Mouse (Mus musculus): ENCODE results near the gene Itgad.
A peak's percentile ranks its signal among the peaks of the same experiment; 100 is the strongest.

Gene Itgad

DNA sequence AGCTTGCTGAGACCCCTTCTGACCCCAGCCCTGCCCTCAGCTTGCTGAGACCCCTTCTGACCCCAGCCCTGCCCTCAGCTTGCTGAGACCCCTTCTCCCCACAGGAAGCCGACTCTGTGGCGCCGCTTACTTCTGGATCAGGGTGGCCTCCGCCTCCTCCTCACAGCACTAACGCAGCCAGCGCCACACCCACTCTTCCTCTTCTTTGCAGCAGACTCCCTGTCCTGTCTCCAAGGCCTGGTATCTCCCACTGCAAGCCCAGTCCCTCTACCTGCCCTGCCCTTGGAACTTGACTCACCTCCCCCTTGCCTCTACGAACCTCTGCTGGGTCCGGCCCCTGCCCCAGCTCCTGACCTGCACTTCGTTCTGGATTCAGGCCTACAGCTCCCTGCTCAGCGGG is 89.7 kb downstream of the Itgad start:
- DNase-seq (ENCODE audit: low read depth, low spot score), result no peak

DNA sequence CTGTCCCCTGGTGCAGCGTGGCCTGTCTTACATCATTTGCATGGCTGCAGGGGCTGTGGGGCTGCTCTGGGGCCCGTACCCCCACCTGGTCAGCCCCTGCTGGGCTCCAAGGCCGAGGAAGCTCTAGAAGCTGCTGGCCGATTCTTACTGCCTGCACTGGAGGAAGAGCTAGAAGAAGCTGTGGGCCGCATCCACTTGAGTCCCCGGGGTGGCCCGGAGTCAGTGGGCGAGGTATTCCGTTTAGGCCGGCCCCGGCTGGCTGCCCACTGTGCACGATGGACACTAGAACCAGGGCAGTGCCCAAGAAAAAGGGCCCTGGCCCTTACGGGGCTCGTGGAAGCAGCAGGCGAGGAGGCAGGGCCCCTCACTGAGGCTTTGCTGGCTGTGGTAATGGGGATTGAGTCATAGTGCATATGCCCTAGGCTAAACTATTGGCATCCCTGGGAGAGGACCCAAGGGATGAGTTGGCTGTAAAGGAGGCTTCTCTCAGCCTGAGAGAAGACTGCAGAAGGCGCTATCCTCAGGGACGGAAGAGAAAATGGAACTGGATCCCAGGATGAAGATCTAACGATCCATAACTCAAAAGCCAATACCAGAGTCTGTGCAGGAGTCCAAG is 90.3 kb downstream of the Itgad start:
- DNase-seq (ENCODE audit: low read depth, low spot score), result no peak

DNA sequence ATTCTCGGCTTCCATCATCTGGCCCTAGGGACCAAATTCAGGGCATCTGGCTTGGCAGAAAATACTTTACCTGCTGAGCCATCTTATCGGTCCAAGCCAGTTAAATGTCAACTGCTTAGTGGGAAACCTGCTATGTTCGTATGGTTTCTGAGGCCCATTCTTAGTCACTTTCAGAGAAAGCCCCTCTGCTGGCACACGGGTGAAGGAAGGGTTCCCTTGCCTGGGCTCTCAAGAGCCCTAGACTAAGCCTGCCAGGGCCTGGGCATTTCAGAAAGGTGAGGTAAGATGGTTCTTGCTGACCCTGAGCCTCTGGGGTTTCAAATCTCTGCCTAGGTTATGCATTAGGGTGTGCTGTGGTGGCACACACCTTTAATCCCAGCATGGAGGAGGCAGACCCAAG is 91.4 kb downstream of the Itgad start:
- DNase-seq (ENCODE audit: low read depth, low spot score), result no peak

DNA sequence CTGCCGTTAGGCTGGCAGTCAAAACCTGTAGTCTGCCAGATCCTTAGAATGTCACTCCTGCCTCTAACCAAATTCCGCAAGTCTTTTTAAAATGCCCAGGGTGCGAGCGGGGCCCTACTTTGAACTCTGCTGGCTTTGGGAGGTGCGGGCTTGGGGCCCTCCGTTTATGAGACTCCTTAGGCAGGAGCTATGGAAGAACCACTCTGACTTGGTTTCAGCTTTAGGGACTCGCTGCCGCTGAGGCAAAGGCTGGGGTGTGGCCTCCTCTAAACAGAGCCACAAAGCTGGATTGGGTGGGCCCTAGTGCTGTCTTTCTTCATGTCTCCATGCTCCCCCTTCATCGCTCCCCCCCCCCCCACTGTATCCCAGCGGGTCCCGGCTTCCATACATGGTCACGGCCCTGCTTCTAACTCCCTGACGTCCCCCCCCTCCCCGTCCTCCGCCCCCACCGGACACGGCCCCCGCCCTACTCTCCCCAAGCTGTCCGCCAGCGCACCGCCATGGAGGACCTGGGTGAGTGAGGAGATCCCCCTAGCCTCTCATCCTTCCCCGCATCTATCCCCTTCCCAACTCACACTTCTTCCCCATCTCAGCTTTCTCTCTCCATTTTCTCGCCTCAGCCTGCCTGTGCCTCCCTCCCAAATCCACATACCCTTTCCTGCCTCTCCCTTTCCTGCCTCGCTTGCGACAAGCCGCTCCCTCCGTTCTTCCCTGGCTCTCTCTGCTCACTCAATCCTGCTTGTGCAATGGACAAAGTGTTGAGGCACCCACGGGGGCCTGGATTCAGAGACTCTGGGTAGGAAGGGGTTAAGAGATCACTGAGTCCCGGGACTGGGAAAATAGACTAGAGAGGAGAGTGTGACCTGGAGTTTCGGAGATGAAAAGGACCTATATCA is 92.6 kb downstream of the Itgad start, which contains the start of gene Tgfb1i1:
TSS of gene Tgfb1i1 (plus strand) at position 317 of the 896 bp plus-strand sequence.
- peak; percentile 41 for DNase-seq (ENCODE audit: low read depth, low spot score)

DNA sequence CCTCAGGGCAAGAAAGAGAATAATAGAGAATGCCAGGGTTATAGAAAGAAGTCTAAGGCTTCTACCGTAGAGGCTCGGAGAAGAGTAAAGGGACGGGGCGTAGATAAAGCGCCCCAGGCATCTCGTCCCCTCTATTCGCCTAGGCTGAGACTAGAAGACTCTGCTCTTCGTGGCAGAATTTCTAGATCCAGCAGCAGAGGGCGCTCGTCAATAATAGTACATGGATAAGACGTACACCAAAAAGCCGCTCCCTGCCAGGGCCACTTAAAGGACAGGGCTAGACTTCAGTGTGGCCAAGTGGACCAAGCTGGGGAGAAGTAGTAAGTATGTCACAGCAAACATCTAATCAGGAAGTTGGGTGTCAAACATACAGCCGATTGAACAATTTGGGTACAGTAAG is 93.3 kb downstream of the Itgad start:
- peak; percentile 89 for DNase-seq (ENCODE audit: low read depth, low spot score)

DNA sequence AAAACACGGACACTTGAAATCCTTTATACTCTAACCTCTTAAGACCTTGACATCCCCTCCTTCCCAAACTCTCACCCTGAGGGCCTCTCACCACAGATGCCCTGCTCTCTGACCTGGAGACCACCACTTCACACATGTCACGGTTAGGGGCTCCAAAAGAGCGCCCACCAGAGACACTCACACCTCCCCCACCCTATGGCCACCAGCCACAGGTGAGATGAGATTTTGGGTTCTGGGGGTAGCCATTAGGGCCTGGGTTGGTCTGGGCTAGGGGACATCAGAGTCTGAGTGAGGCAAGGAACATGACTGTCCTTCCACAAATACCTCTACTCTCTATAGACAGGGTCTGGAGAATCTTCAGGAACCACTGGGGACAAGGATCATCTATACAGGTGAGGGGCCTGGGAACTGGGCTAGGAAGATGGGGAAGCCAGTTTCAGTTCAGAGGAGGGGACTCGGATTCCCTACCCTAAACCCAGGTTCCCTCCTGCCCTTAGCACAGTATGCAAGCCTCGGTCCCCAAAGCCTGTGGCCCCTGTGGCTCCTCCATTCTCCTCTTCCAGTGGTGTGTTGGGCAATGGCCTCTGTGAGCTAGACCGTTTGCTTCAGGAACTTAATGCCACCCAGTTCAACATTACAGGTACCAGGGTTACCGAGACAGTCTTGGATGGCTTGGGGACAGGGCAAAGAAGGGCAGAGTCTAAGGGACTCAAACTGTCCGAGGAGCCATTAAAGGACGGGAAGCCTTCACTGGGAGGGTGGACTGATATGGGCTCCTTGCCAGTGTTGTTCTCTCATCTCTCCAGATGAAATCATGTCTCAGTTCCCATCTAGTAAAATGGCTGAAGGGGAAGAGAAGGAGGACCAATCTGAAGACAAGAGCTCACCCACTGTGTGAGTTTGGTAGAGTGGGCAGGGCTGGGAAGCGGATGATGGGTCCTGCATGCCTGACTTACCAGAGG is 94.2 kb downstream of the Itgad start:
- no peak for DNase-seq (ENCODE audit: low read depth, low spot score)

DNA sequence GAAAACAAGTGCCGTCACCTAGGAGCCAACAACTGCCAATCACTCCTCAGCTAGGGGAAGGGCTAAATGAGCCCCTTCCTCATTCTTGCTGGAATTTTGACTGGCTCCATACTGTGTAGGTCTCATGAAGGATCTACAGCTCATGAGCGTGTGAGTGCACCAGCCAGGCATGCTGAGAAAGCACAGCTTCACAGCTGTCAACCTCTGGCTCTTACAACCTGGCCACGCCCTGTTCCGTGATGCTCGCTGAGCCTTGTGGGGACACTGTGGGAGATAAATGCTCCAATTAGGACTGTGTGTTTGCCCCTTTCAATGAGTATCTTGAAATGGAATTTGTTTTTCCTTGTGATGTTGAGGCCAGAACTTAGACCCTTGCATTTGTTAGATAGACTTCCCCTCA is 95.8 kb downstream of the Itgad start:
- DNase-seq (ENCODE audit: low read depth, low spot score), result no peak

DNA sequence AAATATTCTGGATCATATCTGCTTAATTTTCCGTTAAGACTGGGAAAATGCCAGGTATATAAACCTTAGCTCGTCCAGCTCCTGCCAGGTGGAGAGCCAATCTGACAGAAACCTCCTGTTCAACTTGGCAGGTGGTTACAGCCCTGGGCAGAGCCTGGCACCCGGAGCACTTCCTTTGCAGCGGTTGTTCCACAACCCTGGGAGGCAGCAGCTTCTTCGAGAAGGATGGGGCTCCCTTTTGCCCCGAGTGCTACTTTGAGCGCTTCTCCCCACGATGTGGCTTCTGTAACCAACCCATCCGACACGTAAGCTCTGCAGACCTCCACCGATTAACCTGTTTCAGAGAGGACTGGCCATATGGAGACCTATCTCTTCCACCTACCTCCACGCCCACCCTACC is 97.8 kb downstream of the Itgad start:
- no peak for DNase-seq (ENCODE audit: low read depth, low spot score)

DNA sequence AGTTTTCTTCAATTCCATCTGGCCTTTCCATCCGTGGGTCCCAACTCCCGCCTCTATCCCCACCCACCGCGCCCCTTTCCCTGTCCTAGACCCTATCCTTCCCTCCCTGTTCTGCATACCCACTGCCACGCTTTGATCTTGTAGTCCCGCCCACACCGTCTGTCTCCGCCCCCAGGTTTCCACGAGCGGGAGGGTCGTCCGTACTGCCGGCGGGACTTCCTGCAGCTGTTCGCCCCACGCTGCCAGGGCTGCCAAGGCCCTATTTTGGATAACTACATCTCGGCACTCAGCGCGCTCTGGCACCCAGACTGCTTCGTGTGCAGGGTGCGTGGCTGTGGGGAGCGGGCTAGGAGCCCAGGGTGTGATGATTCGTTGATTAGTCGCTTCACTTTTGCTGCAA is 98.4 kb downstream of the Itgad start:
- DNase-seq (ENCODE audit: low read depth, low spot score), result peak; percentile 62

DNA sequence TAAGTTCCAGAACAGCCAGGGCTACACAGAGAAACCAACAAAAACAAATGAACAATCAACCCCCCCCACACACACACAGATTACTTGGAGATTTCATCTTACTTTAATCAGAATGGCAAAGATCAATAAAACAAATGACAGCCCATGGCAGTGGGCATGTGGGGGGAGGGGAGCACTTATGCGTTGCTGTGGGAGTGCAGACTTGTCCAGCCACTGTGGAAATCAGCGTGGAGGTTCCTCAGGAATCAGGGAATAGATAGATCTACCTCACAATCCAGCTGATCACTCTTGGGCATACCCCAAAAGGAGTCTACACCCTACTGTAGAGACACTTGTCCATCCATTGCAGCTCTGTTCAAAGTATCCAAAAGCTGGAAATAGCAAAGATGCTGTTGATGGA is 100.8 kb downstream of the Itgad start:
- no peak for DNase-seq (ENCODE audit: low read depth, low spot score)

DNA sequence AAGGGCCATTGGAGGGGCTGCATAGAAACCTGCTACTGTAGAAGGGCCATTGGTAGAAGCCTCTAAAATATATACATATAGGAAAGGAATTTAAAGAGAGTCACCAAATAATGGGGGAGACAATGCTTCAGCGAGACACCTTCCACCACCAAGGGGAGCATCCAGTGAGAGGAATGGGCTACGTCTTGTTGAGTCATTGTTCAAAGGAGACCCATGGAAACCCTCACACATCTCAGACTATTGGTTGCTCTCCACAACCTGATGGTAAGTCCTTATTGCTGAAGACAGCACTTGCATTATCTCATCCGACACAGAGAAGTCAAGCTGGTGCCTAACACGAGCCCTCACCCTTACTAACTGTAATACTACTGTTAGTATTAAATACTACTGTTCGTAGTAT is 101.6 kb downstream of the Itgad start:
- DNase-seq (ENCODE audit: low read depth, low spot score), result no peak

DNA sequence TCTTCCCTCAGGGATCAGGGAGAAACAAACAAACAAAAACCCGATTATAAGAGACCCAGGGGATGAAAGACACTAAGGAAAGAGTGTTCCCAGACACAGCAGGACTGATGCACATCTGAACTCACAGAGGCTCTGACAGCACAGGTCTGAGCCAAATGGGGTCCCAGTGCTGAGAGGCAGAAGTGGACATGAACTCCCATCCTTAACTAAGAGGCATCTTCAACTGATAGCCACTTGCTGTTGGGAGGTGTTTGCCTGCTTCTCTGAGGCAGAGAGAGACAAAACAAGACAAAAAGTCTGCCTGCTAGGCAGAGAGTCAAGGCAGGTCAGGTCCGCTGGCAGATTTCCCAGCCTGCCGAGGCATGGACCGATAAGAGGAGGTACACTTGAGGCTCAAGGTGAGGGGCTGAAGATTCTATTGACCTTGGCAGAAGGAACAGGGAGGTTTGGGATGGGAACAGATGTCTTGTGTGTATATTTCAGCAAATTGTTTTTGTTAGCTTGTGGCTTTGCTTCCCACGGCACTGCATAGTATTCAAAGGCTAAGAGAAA is 102.7 kb downstream of the Itgad start:
- DNase-seq (ENCODE audit: low read depth, low spot score), result no peak

DNA sequence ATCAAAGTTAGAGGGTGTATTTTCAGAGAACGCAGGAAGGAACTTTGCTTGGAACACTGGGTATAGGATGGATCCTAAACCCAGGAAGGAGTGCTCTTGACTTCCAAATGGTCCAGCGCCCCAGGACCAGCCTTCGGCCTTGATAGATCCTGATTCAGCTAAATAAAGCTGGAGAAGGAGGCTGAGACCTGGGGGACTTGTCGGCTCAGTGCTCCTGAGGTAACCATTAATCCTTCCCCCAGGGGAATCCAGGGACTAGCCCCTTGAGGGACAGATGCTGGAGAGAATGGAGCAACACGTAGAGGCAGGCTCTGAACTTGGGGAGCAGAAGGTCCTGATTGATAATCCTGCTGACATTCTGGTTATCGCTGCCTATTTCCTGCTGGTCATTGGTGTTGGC is 111.2 kb downstream of the Itgad start, which contains the start of gene Slc5a2:
TSS of gene Slc5a2 (plus strand) at position 247 of the 400 bp plus-strand sequence.
- DNase-seq (ENCODE audit: low read depth, low spot score), result no peak

DNA sequence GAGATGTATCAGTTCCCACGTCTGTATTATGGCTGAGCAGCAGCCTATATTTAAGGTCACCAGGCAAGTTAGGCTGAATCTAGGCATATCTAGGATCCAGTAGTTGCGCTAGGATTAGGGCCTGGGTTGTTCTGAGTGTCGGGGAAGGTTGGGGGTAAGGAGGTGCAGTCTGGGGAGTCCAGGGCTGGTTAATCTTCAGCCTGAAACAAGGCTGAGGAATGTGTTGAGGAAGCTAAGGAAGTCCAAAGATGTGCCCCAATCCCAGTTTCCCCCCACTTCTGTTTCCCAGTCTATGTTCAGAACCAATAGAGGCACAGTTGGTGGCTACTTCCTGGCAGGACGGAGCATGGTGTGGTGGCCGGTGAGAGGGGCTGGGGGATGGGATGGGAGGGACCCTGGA is 111.9 kb downstream of the Itgad start:
- DNase-seq (ENCODE audit: low read depth, low spot score), result no peak

DNA sequence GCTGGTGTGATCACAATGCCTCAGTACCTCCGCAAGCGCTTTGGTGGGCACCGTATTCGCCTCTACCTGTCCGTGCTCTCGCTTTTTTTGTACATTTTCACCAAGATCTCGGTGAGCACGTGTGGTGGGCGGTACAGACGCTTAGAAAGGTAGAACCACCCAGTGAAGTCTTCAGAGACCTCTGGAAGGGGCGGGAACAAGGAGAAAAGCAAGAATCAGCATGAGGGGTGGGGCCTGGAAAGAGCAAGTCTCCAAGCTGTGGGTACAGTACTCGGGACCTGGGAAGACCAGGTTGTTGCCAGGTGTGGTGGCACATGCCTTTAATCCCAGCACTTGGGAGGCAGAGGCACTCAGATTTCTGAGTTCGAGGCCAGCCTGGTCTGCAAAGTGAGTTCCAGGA is 113.2 kb downstream of the Itgad start:
- no peak for DNase-seq (ENCODE audit: low read depth, low spot score)

DNA sequence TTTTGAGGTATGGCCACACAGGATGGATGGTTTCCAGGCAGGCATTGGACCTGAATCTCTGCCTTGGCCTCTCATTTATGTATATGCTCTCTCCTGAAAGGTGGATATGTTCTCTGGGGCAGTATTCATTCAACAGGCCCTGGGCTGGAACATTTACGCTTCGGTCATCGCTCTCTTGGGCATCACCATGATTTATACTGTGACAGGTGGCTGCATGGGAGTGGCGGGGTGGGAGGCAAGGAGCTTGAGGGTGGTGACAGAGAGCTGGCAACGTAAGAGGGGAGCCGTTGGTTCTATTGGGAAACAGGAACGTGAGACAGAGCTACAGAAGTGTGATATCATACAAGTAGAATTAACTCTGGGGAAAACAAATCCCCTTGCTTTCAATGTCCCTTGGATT is 113.6 kb downstream of the Itgad start:
- DNase-seq (ENCODE audit: low read depth, low spot score), result no peak

DNA sequence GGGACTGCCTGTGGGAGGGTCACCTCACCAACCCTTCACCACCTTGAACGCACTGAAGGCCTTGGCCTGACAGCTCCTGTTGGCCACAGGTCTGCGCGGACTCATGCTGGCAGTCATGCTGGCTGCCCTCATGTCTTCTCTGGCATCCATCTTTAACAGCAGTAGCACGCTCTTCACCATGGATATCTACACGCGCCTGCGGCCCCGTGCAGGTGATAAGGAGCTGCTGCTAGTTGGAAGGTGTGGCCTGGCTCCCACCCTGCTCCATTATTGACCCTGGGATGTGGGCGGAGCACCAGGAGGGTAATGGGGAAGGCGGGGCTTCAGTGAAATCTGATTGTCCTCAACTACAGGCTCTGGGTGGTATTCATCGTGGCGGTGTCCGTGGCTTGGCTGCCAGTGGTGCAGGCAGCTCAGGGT is 116.3 kb downstream of the Itgad start:
- no peak for DNase-seq (ENCODE audit: low read depth, low spot score)

DNA sequence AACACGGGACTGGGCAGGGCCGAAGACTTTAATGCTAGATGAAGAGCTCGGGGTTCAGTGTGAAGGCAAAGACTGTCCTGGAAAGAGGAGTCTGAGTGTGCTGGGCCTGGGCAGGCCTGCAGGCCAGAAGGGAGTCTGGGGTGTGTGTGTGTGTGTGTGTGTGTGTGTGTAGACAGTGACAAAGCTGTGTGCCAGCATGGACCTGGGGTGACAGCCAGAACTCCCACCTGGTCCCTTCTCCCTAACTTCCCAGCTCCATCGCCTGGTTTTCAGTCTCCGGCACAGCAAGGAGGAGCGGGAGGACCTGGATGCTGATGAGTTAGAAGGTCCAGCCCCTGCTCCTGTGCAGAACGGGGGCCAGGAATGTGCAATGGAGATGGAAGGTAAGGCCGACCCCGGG is 117.3 kb downstream of the Itgad start:
- DNase-seq (ENCODE audit: low read depth, low spot score), result no peak

All from mesoderm, embryonic 11.5 days (tissue).